Mouse (Mus musculus) testis, adult 2 months (tissue): Measurements from ENCODE around the gene Pkn3. TPM values are rescaled to one million over a fixed set of nuclear protein-coding genes. Genes with fewer than 3 reads are reported as not detected.
"Not testable (repeated sequence)": the region's sequence is repeated elsewhere in the genome, so short reads cannot be mapped to it uniquely, and the experiment has no call there.

Experiments
- H3K27ac ChIP-seq: fragments of 200-500 bp; 2 replicates; pipeline ENCODE4 v1.5.1; 2012; ENCODE audit warnings: low read depth, low read length; ENCODE audit not compliant: control insufficient read depth, insufficient read depth
- H3K27me3 ChIP-seq: fragments of 200-500 bp; 2 replicates; pipeline ENCODE4 v1.6.1; 2012; ENCODE audit warnings: mild to moderate bottlenecking, low read length, moderate library complexity; ENCODE audit not compliant: control insufficient read depth, insufficient read depth
- H3K36me3 ChIP-seq: fragments of 200-500 bp; 2 replicates; pipeline ENCODE4 v1.6.1; 2012; ENCODE audit warnings: mild to moderate bottlenecking, low read length; ENCODE audit not compliant: control insufficient read depth, insufficient read depth
- H3K4me1 ChIP-seq: fragments of 200-500 bp; 2 replicates; pipeline ENCODE4 v1.6.1; 2012; ENCODE audit warnings: low read length; ENCODE audit not compliant: control insufficient read depth, insufficient read depth
- H3K4me3 ChIP-seq: fragments of 200-500 bp; 2 replicates; pipeline ENCODE4 v1.5.1; 2012; ENCODE audit warnings: low read depth, mild to moderate bottlenecking, low read length, moderate library complexity, mixed read lengths; ENCODE audit not compliant: control insufficient read depth
- CTCF ChIP-seq: fragments of 200-500 bp; IDR thresholded peaks from 2 replicates; pipeline ENCODE4 v1.5.1; 2012; ENCODE audit warnings: low read depth, mild to moderate bottlenecking, inconsistent platforms, low read length, moderate library complexity; ENCODE audit not compliant: control insufficient read depth, insufficient read depth, insufficient replicate concordance
- POLR2A ChIP-seq: fragments of 200-500 bp; IDR thresholded peaks from 2 replicates; pipeline ENCODE4 v1.6.1; 2012; ENCODE audit warnings: low read depth, mild to moderate bottlenecking, inconsistent platforms, low read length, moderate library complexity; ENCODE audit not compliant: control insufficient read depth
- polyA plus RNA-seq: library from polyadenylated mRNA; depleted of rRNA; stranded (reverse); fragments of >200 nt; gene quantifications from 2 replicates; pipeline ENCODE4 v1.2.3, GENCODE M21; 2012

Pkn3 gene
- polyA plus RNA-seq, 1 experiment: 5.8 TPM

DNA sequence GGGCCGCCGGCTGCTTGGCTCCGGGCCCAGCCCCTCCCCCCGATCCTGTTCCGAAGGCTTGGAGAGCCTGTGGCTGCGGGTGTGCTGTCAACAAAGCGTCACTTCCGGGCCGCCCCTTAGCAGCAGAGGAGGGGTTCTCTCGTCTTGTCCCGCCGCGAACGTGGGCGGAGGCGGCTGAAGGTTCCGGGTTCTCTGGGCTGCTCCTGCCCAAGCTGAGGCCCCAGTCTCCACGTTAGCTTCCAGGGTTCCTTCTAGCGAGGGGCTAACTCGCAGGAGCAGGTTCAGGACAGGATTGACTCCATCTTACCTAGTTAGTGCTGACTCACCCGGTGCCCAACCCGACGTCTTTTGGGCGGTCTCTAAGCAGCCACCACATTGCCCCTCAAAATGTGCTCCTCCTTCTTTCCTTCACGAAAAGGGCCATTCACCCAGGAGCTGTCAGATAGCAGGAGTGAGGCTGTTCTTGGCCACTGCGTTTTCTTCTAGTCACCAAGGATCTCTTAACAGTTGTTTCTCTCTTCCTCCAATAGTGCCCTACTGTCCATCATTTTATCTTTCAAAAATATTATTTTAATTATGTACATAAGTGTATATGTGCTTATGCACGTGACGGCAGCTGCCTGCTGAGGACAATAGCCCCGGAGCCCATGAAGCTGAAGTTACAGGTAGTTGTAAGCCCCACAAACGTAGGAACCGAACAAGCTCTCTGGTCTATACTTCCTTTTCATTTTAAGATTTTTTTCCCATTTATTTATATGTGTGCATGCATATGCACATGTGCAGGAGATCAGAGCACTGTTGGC is 47.2 kb downstream of the Pkn3 start, which contains the start of gene Zer1:
TSS of gene Zer1 (minus strand) at position 114 of the 803 bp plus-strand sequence.
- H3K27ac ChIP-seq: peak within 1 kb of the TSS; percentile 96
- TF ChIP-seq POLR2A: peak; percentile 63
- no peak for TF ChIP-seq CTCF
- no peaks in the 10 kb centered on the region for H3K27me3 ChIP-seq
- peaks cover 9% of the 10 kb centered on the region; the same call in 1 of the 2 replicates for H3K4me1 ChIP-seq
- H3K36me3 ChIP-seq: no peaks in the 10 kb centered on the region; the same call in 1 of the 2 replicates
- H3K4me3 ChIP-seq: peak within 1 kb of the TSS; percentile 95

DNA sequence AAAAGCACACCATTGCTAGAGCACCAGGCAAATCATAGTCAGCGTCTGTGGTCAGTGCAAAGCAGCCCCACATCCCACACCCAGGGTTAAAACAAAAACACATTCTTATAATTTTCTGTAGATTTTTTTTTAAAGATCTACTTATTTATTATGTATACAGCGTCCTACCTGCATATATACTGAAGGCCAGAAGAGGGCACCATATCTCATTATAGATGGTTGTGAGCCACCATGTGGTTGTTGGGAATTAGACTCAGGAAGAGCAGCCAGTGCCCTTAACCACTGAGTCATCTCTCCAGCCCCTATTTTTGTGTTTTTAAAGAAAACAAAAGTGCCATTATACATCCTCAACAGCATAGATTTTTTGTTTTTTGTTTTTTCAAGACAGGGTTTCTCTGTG is 51.3 kb downstream of the Pkn3 start:
- TF ChIP-seq POLR2A: no peak
- no peak for TF ChIP-seq CTCF
- H3K4me1 ChIP-seq: peaks cover 10% of the 10 kb centered on the region
- no peaks in the 10 kb centered on the region for H3K27me3 ChIP-seq
- H3K27ac ChIP-seq: no peak overlapping the region
- no peak overlapping the region for H3K4me3 ChIP-seq
- H3K36me3 ChIP-seq: no peaks in the 10 kb centered on the region

DNA sequence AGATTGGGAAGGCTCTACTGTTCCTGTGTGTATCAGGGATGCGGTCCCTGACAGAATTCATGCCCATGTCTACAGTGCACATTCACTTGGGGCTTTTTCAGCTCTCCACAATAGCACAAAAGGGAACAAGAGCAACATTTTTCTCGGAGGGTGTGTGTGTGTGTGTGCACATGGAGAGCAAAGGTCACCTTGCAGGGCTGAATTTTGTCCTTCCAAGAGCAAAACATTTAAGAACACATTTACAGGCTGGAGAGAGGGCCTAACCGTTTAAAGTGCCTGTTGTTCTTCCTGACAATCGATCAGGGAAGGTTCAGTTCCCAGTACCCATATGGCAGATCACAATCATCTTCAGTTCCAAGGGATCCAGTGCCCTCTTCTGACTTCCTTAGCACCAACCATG is 52.7 kb downstream of the Pkn3 start:
- Histone ChIP-seq H3K36me3 (no peaks in the 10 kb centered on the region), H3K4me1 (peaks cover 11% of the 10 kb centered on the region), H3K27me3 (no peaks in the 10 kb centered on the region), H3K27ac (no peak overlapping the region), H3K4me3 (no peak overlapping the region)
- TF ChIP-seq POLR2A (no peak), CTCF (no peak)

DNA sequence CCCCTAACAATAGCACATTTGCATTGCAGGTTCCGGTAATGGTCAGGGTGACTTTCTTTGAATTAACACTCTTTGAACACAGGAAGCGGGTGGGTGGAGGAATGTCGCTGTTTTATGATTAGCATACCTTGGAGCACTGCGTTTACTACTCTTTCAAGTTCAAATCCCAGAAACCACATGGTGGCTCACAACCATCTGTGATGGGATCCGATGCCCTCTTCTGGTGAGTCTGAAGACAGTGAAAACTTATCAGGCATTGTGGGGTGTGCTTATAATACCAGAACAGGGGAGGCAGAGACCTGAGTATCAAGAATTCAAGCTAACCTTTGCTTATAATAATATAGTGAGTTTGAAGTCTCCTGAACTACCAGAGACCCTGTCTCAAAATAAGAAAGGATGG is 53.8 kb downstream of the Pkn3 start:
- not testable (repeated sequence) for H3K27me3 ChIP-seq, H3K36me3 ChIP-seq, H3K27ac ChIP-seq, H3K4me3 ChIP-seq
- peaks cover 10% of the 10 kb centered on the region for H3K4me1 ChIP-seq

DNA sequence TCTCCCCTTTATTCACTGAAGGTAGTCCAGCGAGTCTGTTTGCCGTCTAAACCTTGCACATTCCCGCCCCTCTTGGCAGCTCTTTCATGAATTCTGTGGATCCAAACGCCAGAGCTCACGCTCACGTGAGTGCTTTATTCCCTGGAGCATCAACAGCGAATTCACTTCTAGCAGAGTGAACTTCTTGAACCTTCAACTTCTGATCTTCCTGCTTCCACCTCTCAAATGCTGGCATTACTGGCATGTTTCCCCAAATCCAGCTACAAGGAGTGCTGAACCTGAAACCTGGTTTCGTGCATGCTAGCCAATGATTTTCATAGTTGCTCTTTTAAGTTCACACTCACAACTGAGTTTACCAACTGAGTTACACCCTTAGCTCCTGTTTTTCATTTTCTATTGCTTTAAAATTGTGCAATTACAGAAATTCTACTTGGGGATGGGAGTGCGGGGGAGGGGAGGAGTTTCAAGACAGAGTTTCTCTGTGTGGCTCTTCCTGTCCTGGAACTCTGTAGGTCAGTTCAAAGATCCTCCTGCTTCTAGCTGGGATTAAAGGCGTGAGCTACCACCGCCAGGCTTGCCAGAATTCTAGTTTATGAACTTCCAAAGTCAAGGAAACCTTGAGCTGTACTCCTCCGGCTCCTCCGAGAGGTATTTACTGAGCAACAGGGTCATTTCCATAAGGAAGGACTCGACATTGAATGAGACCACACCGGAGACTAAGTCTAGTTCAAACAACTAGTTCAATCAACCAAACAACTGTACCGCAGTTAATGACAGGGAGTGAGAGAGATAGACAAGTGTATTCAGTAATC is 55.5 kb downstream of the Pkn3 start:
- Histone ChIP-seq H3K27me3 (no peaks in the 10 kb centered on the region), H3K36me3 (peaks cover 2% of the 10 kb centered on the region; the same call in 1 of the 2 replicates), H3K4me1 (peaks cover 10% of the 10 kb centered on the region), H3K4me3 (peak overlapping the region; percentile 99), H3K27ac (peak overlapping the region; percentile 99)
- TF ChIP-seq CTCF (no peak), POLR2A (no peak)

DNA sequence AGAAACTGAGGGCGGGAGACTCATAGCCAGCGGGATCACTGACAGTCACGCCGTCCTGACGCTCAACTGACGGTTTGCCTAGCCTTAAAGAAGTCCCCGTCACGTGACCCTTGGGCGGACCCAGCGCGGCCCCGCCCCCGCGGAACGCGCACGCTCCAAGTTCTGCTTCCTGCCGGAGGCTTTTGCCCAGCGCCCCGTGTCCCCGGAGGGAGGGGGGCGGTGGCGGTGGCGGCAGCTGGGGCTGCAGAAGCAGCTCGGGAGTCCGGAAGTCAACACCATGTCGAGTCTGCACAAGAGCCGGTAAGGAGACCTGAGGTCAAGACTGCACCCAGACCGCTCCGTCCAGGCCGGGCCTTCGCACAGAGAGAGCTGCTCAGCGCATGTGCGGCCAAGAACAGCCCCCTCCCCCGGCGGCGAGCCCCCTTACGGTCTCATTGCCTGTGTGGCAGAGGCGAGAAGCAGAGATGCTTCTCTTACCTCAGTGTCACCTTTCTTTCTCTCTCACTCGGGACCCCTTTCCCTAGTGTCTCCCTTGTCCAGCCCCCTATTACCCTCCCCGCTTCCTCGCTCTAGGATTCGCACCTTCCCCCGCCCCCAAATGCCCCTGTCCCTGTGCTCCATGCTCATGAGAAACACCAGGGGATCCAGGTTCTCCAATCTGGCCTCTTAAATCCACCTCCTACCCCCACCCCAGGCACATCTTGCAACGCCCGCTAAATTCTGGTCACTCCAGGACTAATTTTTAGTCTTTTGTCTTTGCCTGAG is 56.3 kb downstream of the Pkn3 start, which contains the start of gene Tbc1d13:
TSS of gene Tbc1d13 (plus strand) at position 134 of the 765 bp plus-strand sequence.
- H3K27ac ChIP-seq: peak within 1 kb of the TSS; percentile 99
- H3K27me3 ChIP-seq: no peaks in the 10 kb centered on the region
- TF ChIP-seq POLR2A: peak; percentile 100
- no peak for TF ChIP-seq CTCF
- H3K4me3 ChIP-seq: peak within 1 kb of the TSS; percentile 99
- H3K4me1 ChIP-seq: peaks cover 10% of the 10 kb centered on the region
- peaks cover 2% of the 10 kb centered on the region; the same call in 1 of the 2 replicates for H3K36me3 ChIP-seq

DNA sequence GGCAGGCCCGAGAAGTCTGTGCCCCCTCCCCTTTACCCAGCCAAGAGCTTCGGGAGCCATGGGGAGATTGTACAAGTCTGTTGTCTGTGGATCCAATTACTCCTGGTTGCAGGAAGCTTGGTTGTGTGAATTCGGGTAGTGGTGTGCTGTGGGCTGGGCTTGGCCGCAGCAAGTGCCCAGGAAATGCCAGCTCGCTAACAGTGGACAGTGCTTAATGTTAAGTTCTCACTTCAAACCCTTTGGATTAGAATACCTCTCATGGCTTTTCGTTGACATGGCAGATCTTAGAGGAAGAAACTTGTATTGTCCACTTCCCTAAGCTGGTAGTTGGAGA is 56.9 kb downstream of the Pkn3 start:
- Histone ChIP-seq H3K4me3 (peak overlapping the region; percentile 99), H3K27me3 (no peaks in the 10 kb centered on the region), H3K4me1 (peaks cover 10% of the 10 kb centered on the region), H3K36me3 (peaks cover 2% of the 10 kb centered on the region; the same call in 1 of the 2 replicates), H3K27ac (no peak overlapping the region)
- TF ChIP-seq POLR2A: no peak
- TF ChIP-seq CTCF: no peak
